Mouse (Mus musculus): ENCODE data around the gene Hrh1. TPM values are rescaled to one million over a fixed set of nuclear protein-coding genes. Genes with fewer than 3 reads are reported as not detected.

Gene Hrh1
- total RNA-seq, 4 experiments from 2014 or later = 15.8 to 19.6 (median 17.2) TPM

GRCm38 (mm10) chr6:114406634-114407033, 8.9 kb downstream of the Hrh1 start:
- no peak for DNase-seq (ENCODE audit: low spot score in 2 of 2)

- DNase-seq (ENCODE audit: low spot score in 2 of 2) = no peak
These were observed 9.3 kb downstream of the Hrh1 start for GRCm38 (mm10) chr6:114407049-114407448.

- no peak for DNase-seq (ENCODE audit: low spot score in 2 of 2)
These were observed 10.5 kb downstream of the Hrh1 start for GRCm38 (mm10) chr6:114408278-114408677.

- DNase-seq (ENCODE audit: low spot score in 2 of 2) = no peak
These were observed 14.2 kb downstream of the Hrh1 start for GRCm38 (mm10) chr6:114411913-114412312.

- DNase-seq (ENCODE audit: low spot score in 2 of 2) = peak in 1 of 2 experiments; percentile 77
These were observed 16.8 kb downstream of the Hrh1 start for GRCm38 (mm10) chr6:114414510-114414909.

- no peak for DNase-seq (ENCODE audit: low spot score in 2 of 2)
These were observed 20.3 kb downstream of the Hrh1 start for GRCm38 (mm10) chr6:114418037-114418436.

GRCm38 (mm10) chr6:114421061-114421460, 23.3 kb downstream of the Hrh1 start:
- DNase-seq (ENCODE audit: low spot score in 2 of 2) = no peak

GRCm38 (mm10) chr6:114423051-114423676, 25.4 kb downstream of the Hrh1 start:
- no peak for DNase-seq (ENCODE audit: low spot score in 2 of 2)

GRCm38 (mm10) chr6:114425343-114425742, 27.6 kb downstream of the Hrh1 start:
- peak in 1 of 2 experiments; percentile 22 for DNase-seq (ENCODE audit: low spot score in 2 of 2)

- DNase-seq (ENCODE audit: low spot score in 2 of 2) = no peak
These were observed 29.9 kb downstream of the Hrh1 start for GRCm38 (mm10) chr6:114427641-114428040.

- no peak for DNase-seq (ENCODE audit: low spot score in 2 of 2)
These were observed 31.1 kb downstream of the Hrh1 start for GRCm38 (mm10) chr6:114428831-114429230.

GRCm38 (mm10) chr6:114432591-114432990, 34.9 kb downstream of the Hrh1 start:
- DNase-seq (ENCODE audit: low spot score in 2 of 2) = no peak

- DNase-seq (ENCODE audit: low spot score in 2 of 2) = no peak
These were observed 36.8 kb downstream of the Hrh1 start for GRCm38 (mm10) chr6:114434524-114434923.

- DNase-seq (ENCODE audit: low spot score in 2 of 2) = no peak
These were observed 42.6 kb downstream of the Hrh1 start for GRCm38 (mm10) chr6:114440302-114440701.

GRCm38 (mm10) chr6:114440788-114441453, 43.2 kb downstream of the Hrh1 start:
- DNase-seq (ENCODE audit: low spot score in 2 of 2) = no peak

GRCm38 (mm10) chr6:114444247-114444844, 46.6 kb downstream of the Hrh1 start:
- DNase-seq (ENCODE audit: low spot score in 2 of 2) = no peak

- DNase-seq (ENCODE audit: low spot score in 2 of 2) = no peak
These were observed 47.2 kb downstream of the Hrh1 start for GRCm38 (mm10) chr6:114444976-114445375.

- peak; percentile 54 to 86 for DNase-seq (ENCODE audit: low spot score in 2 of 2)
These were observed 51.2 kb downstream of the Hrh1 start for GRCm38 (mm10) chr6:114448888-114449287.

GRCm38 (mm10) chr6:114455267-114455666, 57.5 kb downstream of the Hrh1 start:
- no peak for DNase-seq (ENCODE audit: low spot score in 2 of 2)

- no peak for DNase-seq (ENCODE audit: low spot score in 2 of 2)
These were observed 58.7 kb downstream of the Hrh1 start for GRCm38 (mm10) chr6:114456255-114457042.

GRCm38 (mm10) chr6:114457299-114457698, 59.6 kb downstream of the Hrh1 start:
- DNase-seq (ENCODE audit: low spot score in 2 of 2) = no peak

GRCm38 (mm10) chr6:114458191-114458590, 60.5 kb downstream of the Hrh1 start:
- DNase-seq (ENCODE audit: low spot score in 2 of 2) = peak in 1 of 2 experiments; percentile 56
